Mouse (Mus musculus): Measurements from ENCODE around the gene Cacna1s.

DNA sequence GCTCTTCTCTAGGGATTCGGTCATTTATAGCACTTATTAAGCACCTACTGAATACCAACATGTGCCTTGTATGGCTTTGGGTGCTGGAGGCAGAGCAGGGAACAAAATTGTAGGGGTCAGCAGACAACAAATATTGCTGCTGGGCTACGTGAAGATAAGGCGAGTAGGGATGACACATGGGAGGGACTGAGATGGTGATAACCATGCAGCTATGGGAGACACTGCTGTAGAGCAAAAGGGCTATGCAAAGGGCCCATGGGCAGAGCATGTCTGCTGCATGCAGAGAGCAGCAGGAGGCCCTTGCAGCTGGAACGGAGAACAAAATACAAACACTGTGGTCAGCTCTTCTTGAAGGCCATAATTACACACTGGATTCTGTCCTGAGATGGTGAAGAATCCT is 49.5 kb downstream of the Cacna1s start:
- TF ChIP-seq CTCF (IDR thresholded peaks at IDR 0.05; ENCODE audit: extremely low read depth, insufficient read length, insufficient replicate concordance, low read depth, low read length) (no peak), POLR2A (IDR thresholded peaks at IDR 0.05; ENCODE audit: low read depth, low read length) (no peak)

Measured in small intestine, adult 2 months (tissue).